Mouse (Mus musculus) heart, adult 2 months (tissue): ENCODE data around the gene Hoxb9. TPM values are rescaled to one million over a fixed set of nuclear protein-coding genes. Genes with fewer than 3 reads are reported as not detected.

Source experiments
- DNase-seq, 2 experiments: peaks; one replicate each; pipeline ENCODE4 v3.0.0; 2021
- H3K27ac ChIP-seq: fragments of 200-600 bp; 2 replicates; pipeline ENCODE4 v1.8.1; 2022
- H3K27me3 ChIP-seq: fragments of 200-500 bp; 2 replicates; pipeline ENCODE4 v1.6.1; 2012; ENCODE audit warnings: mild to moderate bottlenecking, low read length, inconsistent platforms, mixed read lengths; ENCODE audit not compliant: control insufficient read depth, insufficient read depth
- H3K36me3 ChIP-seq: fragments of 200-500 bp; 2 replicates; pipeline ENCODE4 v1.6.1; 2012; ENCODE audit warnings: low read length, inconsistent platforms; ENCODE audit not compliant: control insufficient read depth, insufficient read depth
- H3K4me1 ChIP-seq: fragments of 200-500 bp; 2 replicates; pipeline ENCODE4 v1.6.1; 2011; ENCODE audit warnings: low read length; ENCODE audit not compliant: control insufficient read depth, insufficient read depth
- H3K4me3 ChIP-seq: fragments of 200-600 bp; 2 replicates; pipeline ENCODE4 v1.8.1; 2022
- H3K79me2 ChIP-seq: fragments of 200-500 bp; replicated peaks from 2 replicates; pipeline ENCODE4 v1.6.1; 2012; ENCODE audit warnings: mild to moderate bottlenecking, inconsistent platforms, low read length, moderate library complexity, mixed read lengths; ENCODE audit not compliant: control insufficient read depth, insufficient read depth
- H3K9ac ChIP-seq: fragments of 200-500 bp; 2 replicates; pipeline ENCODE4 v1.6.1; 2012; ENCODE audit warnings: low read depth, mild to moderate bottlenecking, control low read depth, inconsistent platforms, low read length, mixed read lengths
- CTCF ChIP-seq: fragments of 200-600 bp; IDR thresholded peaks from 2 replicates; pipeline ENCODE4 v1.8.1; 2022; ENCODE audit warnings: antibody characterized with exemption, mild to moderate bottlenecking, moderate library complexity
- EP300 ChIP-seq: fragments of 200-500 bp; IDR thresholded peaks from 2 replicates; pipeline ENCODE4 v1.6.1; 2011; ENCODE audit warnings: low read depth, low read length, control low read depth; ENCODE audit not compliant: insufficient read depth
- POLR2A ChIP-seq: fragments of 200-500 bp; IDR thresholded peaks from 2 replicates; pipeline ENCODE4 v1.6.1; 2011; ENCODE audit warnings: mild to moderate bottlenecking, low read depth, low read length, control low read depth; ENCODE audit not compliant: insufficient read depth
- WGBS: fragments of 180-500 bp; shearing (Covaris S2); methylation state at CpG from one replicate; pipeline ENCODE4 v1.1.7; 2018; 5-methylcytosine and 5-hydroxymethylcytosine counted together
- intact Hi-C: fragments of 180-260 bp; cut with DNase I; formaldehyde crosslinking; loops from one replicate; pipeline ENCODE4 v1.15.1; 2025
- polyA plus RNA-seq: library from polyadenylated mRNA; depleted of rRNA; stranded (reverse); fragments of >200 nt; gene quantifications from 2 replicates; pipeline ENCODE4 v1.2.3, GENCODE M21; 2012
- total RNA-seq, 2 experiments: library from RNA; stranded (reverse); gene quantifications; 2 replicates each; pipeline ENCODE4 v1.2.3; 2021

Gene Hoxb9
- total and polyA plus RNA-seq, 3 experiments: not detected

DNA sequence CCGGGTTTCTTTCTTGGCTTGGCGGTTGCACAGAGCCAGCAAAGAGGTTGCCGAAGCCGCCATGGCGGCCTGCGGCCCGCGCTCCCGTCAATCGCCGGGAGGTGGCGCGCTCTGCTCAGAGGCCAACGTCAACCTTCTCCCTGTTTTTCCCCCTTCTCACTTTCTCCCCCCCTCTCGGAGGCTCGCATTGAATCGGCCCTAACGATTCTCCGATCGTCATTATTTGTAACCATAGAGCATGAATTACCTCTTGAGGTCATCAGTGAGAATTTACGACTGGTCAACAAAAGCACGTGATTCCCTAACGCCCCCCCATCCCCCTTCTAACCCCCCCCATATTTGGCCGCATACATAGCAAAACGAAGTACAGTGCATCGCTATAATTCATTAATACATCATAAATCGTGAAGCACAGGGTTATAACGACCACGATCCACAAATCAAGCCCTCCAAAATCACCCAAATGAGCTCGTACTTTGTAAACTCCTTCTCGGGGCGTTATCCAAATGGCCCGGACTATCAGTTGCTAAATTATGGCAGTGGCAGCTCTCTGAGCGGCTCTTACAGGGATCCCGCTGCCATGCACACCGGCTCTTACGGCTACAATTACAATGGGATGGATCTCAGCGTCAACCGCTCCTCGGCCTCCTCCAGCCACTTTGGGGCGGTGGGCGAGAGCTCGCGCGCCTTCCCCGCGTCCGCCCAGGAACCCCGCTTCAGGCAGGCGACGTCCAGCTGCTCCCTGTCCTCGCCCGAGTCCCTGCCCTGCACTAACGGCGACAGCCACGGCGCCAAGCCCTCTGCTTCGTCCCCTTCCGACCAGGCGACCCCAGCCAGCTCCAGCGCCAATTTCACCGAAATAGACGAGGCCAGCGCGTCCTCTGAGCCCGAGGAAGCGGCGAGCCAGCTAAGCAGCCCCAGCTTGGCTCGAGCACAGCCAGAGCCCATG lies 32.2 kb downstream of the Hoxb9 start, which contains the start of gene Hoxb5:
Gene Hoxb5, plus strand, starts transcription at position 186 of the 949 bp plus-strand sequence.
- Histone ChIP-seq H3K36me3 (no peaks in the 10 kb centered on the region), H3K9ac (peak within 1 kb of the TSS; percentile 40), H3K79me2 (no peaks in the 10 kb centered on the region), H3K27ac (peak within 1 kb of the TSS; percentile 2; the same call in 1 of the 2 replicates), H3K4me1 (no peaks in the 10 kb centered on the region), H3K4me3 (peak within 1 kb of the TSS; percentile 33), H3K27me3 (peaks cover 41% of the 10 kb centered on the region)
- 2% methylated on average over 69 of the region's 69 CpGs for WGBS
- peak; percentile 59 to 77 for DNase-seq
- TF ChIP-seq CTCF (peak; percentile 83), POLR2A (no peak)
- intact Hi-C loops: loop anchor here (1.0 to 5.0 kb wide), 3 partner anchors 104 to 249 kb away; no protein-coding TSS in a partner anchor

GRCm38 (mm10) chr11:96304381-96305195 lies 33.3 kb downstream of the Hoxb9 start:
- no peaks in the 10 kb centered on the region for H3K36me3 ChIP-seq
- 11% methylated on average over 38 of the region's 38 CpGs for WGBS
- H3K27ac ChIP-seq: no peak overlapping the region
- DNase-seq: no peak
- no peak for TF ChIP-seq POLR2A
- no peak for TF ChIP-seq CTCF
- no peak for TF ChIP-seq EP300
- H3K27me3 ChIP-seq: peaks cover 33% of the 10 kb centered on the region
- H3K4me1 ChIP-seq: no peaks in the 10 kb centered on the region
- 0 out of 2 replicates have a peak overlapping the region, but pooled peaks have one; percentile 14 for H3K9ac ChIP-seq
- intact Hi-C loops: loop anchor here (5.0 kb wide), 2 partner anchors 233 to 248 kb away; no protein-coding TSS in a partner anchor
- no peaks in the 10 kb centered on the region for H3K79me2 ChIP-seq
- no peak overlapping the region; the same call in 1 of the 2 replicates for H3K4me3 ChIP-seq

GRCm38 (mm10) chr11:96305505-96306182 lies 34.4 kb downstream of the Hoxb9 start:
- no peaks in the 10 kb centered on the region for H3K79me2 ChIP-seq
- no peak overlapping the region for H3K27ac ChIP-seq
- intact Hi-C loops: no loop called here
- 80% methylated on average over 6 of the region's 6 CpGs for WGBS
- no peaks in the 10 kb centered on the region for H3K4me1 ChIP-seq
- peaks cover 24% of the 10 kb centered on the region for H3K27me3 ChIP-seq
- no peak for DNase-seq
- H3K9ac ChIP-seq: no peak overlapping the region
- no peak for TF ChIP-seq POLR2A
- no peak for TF ChIP-seq EP300
- no peak for TF ChIP-seq CTCF
- H3K36me3 ChIP-seq: no peaks in the 10 kb centered on the region
- no peak overlapping the region for H3K4me3 ChIP-seq

- intact Hi-C loops: no loop called here
- no peaks in the 10 kb centered on the region for H3K79me2 ChIP-seq
- H3K36me3 ChIP-seq: no peaks in the 10 kb centered on the region
- WGBS: 48% methylated on average over 7 of the region's 7 CpGs
- H3K4me3 ChIP-seq: no peak overlapping the region
- TF ChIP-seq POLR2A (no peak), CTCF (no peak), EP300 (no peak)
- H3K27me3 ChIP-seq: peaks cover 20% of the 10 kb centered on the region
- H3K4me1 ChIP-seq: no peaks in the 10 kb centered on the region
- H3K27ac ChIP-seq: no peak overlapping the region
- H3K9ac ChIP-seq: no peak overlapping the region
- DNase-seq: no peak
These were observed 35.1 kb downstream of the Hoxb9 start for GRCm38 (mm10) chr11:96306183-96306907.

GRCm38 (mm10) chr11:96306908-96307269 lies 35.6 kb downstream of the Hoxb9 start:
- Histone ChIP-seq H3K27me3 (peaks cover 17% of the 10 kb centered on the region), H3K4me3 (no peak overlapping the region), H3K9ac (no peak overlapping the region), H3K36me3 (no peaks in the 10 kb centered on the region), H3K27ac (no peak overlapping the region), H3K79me2 (no peaks in the 10 kb centered on the region), H3K4me1 (no peaks in the 10 kb centered on the region)
- intact Hi-C loops: no loop called here
- 28% methylated on average over 13 of the region's 13 CpGs for WGBS
- DNase-seq: no peak
- TF ChIP-seq POLR2A: no peak
- no peak for TF ChIP-seq EP300
- no peak for TF ChIP-seq CTCF
